Mouse (Mus musculus): ENCODE measurements around the gene Gm49601. TPM values are rescaled to one million over a fixed set of nuclear protein-coding genes. Genes with fewer than 3 reads are reported as not detected.

Gene Gm49601
- 0.63 and 0.66 TPM in 2 replicates for polyA plus RNA-seq (2015; fragmentation: Nextera tagmentation; extraction: Ambion mirVana)

GRCm38 (mm10) chr16:18626376-18626878 lies at the start of gene Gm49601:
Gene Gm49601, minus strand, starts transcription at chr16:18626427.
- H3K27me3 ChIP-seq (ENCODE audit: control insufficient read depth, insufficient read depth, low read length), result peaks cover 75% of the 10 kb centered on the region

GRCm38 (mm10) chr16:18673005-18673404 lies 46.8 kb upstream of the Gm49601 start:
- Histone ChIP-seq H3K27ac (ENCODE audit: low read length) (no peak overlapping the region), H3K36me3 (ENCODE audit: control insufficient read depth, insufficient read depth) (no peaks in the 10 kb centered on the region), H3K4me2 (ENCODE audit: low read depth, low read length) (no peak overlapping the region), H3K27me3 (ENCODE audit: control insufficient read depth, insufficient read depth, low read length) (no peaks in the 10 kb centered on the region), H3K9me3 (replicated peaks; ENCODE audit: control insufficient read depth, low read length) (no peaks in the 10 kb centered on the region), H3K9ac (ENCODE audit: low read length) (no peak overlapping the region), H3K4me1 (ENCODE audit: control insufficient read depth, insufficient read depth, low read length) (no peaks in the 10 kb centered on the region), H3K4me3 (ENCODE audit: low read length) (no peak overlapping the region)
- no peak for ATAC-seq (replicated peaks; ENCODE audit: extremely low read depth, insufficient read depth, low FRiP score)
- WGBS, result 71% methylated on average over 3 of the region's 3 CpGs

More at GRCm38 (mm10) chr16:18626376-18626878, at the start of gene Gm49601:
- Histone ChIP-seq H3K4me3 (ENCODE audit: low read length) (peak within 1 kb of the TSS; percentile 59), H3K9me3 (replicated peaks; ENCODE audit: control insufficient read depth, low read length) (no peaks in the 10 kb centered on the region), H3K9ac (ENCODE audit: low read length) (peak within 1 kb of the TSS; percentile 73), H3K36me3 (ENCODE audit: control insufficient read depth, insufficient read depth) (no peaks in the 10 kb centered on the region), H3K27ac (ENCODE audit: low read length) (no peak within 1 kb of the TSS), H3K4me1 (ENCODE audit: control insufficient read depth, insufficient read depth, low read length) (peaks cover 20% of the 10 kb centered on the region), H3K4me2 (ENCODE audit: low read depth, low read length) (peak within 1 kb of the TSS; percentile 86)
- under 1% methylated on average over 65 of the region's 65 CpGs for WGBS
- ATAC-seq (replicated peaks; ENCODE audit: extremely low read depth, insufficient read depth, low FRiP score), result peak; percentile 19

DNA sequence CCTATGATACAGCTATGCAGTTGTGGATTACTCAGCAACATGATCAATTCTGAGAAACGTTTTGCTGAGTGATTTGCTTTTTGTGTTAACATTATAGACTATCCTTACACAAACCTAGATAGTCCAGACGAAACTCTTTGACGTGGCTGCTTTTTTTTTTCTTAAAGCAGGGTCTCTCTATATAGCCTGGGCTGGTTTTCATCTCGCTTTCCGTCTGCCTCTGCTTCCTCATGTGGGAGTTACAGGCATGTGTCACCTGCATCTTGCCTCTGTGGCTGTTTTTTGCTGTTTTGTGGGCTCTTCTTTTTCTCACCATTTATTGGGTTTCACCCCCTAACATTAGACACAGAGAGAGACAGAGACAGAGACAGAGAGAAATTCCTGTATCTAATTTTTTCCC lies 45.8 kb upstream of the Gm49601 start:
- H3K4me1 ChIP-seq (ENCODE audit: control insufficient read depth, insufficient read depth, low read length), result no peaks in the 10 kb centered on the region
- H3K4me2 ChIP-seq (ENCODE audit: low read depth, low read length), result no peak overlapping the region
- WGBS, result 48% methylated on average over 5 of the region's 5 CpGs
- H3K9me3 ChIP-seq (replicated peaks; ENCODE audit: control insufficient read depth, low read length), result no peaks in the 10 kb centered on the region
- H3K9ac ChIP-seq (ENCODE audit: low read length), result no peak overlapping the region
- H3K27me3 ChIP-seq (ENCODE audit: control insufficient read depth, insufficient read depth, low read length), result no peaks in the 10 kb centered on the region
- no peaks in the 10 kb centered on the region for H3K36me3 ChIP-seq (ENCODE audit: control insufficient read depth, insufficient read depth)
- ATAC-seq (replicated peaks; ENCODE audit: extremely low read depth, insufficient read depth, low FRiP score), result no peak
- H3K27ac ChIP-seq (ENCODE audit: low read length), result no peak overlapping the region
- H3K4me3 ChIP-seq (ENCODE audit: low read length), result no peak overlapping the region

DNA sequence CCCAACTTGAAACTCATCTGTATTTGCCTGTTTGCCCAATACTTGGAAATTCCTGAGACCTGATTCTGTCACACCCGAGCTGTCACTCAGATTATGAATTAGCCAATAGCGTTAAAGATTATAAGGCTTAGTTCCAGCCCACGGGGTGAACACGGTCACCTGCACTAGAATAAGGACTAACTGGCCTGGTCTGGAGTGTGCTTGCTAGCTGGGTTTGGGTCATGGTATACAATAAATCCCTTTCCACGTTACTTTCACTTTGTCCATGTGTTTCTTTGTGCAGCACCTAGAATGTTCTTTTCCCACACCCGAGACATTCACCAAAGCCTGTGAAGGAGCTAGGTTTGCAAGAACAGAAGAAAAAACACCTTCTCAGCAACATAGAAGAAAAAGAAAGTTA lies 43.7 kb upstream of the Gm49601 start:
- ATAC-seq (replicated peaks; ENCODE audit: extremely low read depth, insufficient read depth, low FRiP score), result no peak
- no peaks in the 10 kb centered on the region for H3K9me3 ChIP-seq (replicated peaks; ENCODE audit: control insufficient read depth, low read length)
- no peaks in the 10 kb centered on the region for H3K4me1 ChIP-seq (ENCODE audit: control insufficient read depth, insufficient read depth, low read length)
- no peaks in the 10 kb centered on the region for H3K36me3 ChIP-seq (ENCODE audit: control insufficient read depth, insufficient read depth)
- no peak overlapping the region for H3K4me3 ChIP-seq (ENCODE audit: low read length)
- H3K9ac ChIP-seq (ENCODE audit: low read length), result no peak overlapping the region
- no peak overlapping the region for H3K4me2 ChIP-seq (ENCODE audit: low read depth, low read length)
- H3K27ac ChIP-seq (ENCODE audit: low read length), result no peak overlapping the region
- H3K27me3 ChIP-seq (ENCODE audit: control insufficient read depth, insufficient read depth, low read length), result no peaks in the 10 kb centered on the region
- 75% methylated on average over 6 of the region's 6 CpGs for WGBS

GRCm38 (mm10) chr16:18658597-18658996 lies 32.4 kb upstream of the Gm49601 start:
- Histone ChIP-seq H3K27me3 (ENCODE audit: control insufficient read depth, insufficient read depth, low read length) (no peaks in the 10 kb centered on the region), H3K4me2 (ENCODE audit: low read depth, low read length) (no peak overlapping the region), H3K9ac (ENCODE audit: low read length) (no peak overlapping the region), H3K4me3 (ENCODE audit: low read length) (no peak overlapping the region), H3K36me3 (ENCODE audit: control insufficient read depth, insufficient read depth) (no peaks in the 10 kb centered on the region), H3K4me1 (ENCODE audit: control insufficient read depth, insufficient read depth, low read length) (no peaks in the 10 kb centered on the region), H3K27ac (ENCODE audit: low read length) (no peak overlapping the region), H3K9me3 (replicated peaks; ENCODE audit: control insufficient read depth, low read length) (no peaks in the 10 kb centered on the region)
- no peak for ATAC-seq (replicated peaks; ENCODE audit: extremely low read depth, insufficient read depth, low FRiP score)
- WGBS, result 75% methylated on average over 4 of the region's 4 CpGs

DNA sequence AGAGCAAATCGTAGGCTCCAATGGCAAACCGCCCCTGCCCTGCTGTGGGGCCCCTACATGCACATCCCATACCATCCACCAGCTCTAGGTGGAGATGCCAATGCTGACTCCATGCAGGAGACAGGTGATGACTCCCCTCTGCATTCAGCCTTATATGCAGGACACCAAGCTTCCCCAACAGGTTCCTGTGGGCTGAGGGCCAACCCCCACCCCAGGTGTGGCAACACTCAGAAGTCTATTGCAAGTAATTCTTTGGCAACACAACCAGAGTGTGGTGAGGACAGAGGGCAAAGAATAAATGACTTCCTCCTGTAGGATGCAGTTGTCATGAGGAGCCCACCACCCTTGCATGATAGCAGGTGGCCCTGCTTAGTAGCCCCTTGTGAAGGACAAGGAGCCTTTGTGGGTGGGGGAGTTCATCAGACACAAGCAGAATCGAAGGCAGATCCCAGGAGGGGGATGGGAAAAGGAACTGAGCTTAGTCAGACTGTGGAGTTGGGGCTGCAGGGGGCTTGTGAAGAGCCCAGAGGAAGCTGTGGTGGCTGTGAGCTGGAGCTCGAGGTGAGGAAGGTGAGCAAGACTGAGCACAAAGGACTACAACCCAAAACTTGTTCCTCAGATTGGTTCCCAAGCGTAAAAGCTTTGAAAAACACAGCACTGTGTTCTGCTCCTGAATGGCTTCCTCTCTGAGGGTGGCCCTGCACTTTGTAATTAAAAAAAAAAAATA lies 29.3 kb upstream of the Gm49601 start:
- WGBS, result 58% methylated on average over 5 of the region's 5 CpGs

DNA sequence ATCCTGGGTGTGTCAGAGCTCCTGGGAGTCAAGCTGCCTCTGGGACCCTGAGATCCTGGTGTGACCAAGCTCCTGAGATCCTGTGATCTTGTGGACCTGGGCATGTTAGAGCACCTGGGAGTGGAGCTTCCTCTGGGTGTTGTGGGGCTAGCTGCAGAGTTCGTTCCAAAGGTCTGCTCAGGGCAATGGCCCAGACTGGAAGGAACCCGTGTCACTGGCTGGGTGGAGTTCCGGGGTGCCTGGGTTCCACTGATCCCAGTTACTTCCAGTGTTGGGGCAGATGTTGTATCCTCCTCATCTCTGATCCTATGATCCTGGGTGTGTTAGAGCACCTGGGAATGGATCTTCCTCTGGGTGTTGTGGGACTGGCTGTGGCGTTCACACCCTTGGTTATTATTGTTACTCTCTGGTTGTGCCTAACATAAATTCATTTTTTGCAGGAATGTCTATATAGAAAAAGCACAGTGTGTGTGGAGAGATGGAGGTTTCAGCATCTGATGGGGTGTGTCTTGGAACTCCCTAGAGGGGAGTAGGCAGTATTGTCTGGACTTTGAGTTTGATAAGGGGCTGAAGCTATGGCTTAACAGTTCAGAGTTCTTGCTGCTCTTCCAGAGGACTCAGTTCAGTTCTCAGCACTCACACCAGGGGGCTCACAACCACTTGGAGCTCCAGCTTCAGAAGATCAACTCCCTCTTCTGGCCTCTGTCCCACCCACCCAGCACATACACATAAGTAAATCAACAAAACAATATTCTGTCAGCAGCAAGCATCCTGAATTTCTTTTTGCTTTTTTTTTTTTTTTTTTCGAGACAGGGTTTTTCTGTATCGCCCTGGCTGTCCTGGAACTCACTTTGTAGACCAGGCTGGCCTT lies 27.3 kb upstream of the Gm49601 start:
- Histone ChIP-seq H3K4me3 (ENCODE audit: low read length) (no peak overlapping the region), H3K27ac (ENCODE audit: low read length) (no peak overlapping the region), H3K27me3 (ENCODE audit: control insufficient read depth, insufficient read depth, low read length) (no peaks in the 10 kb centered on the region), H3K4me1 (ENCODE audit: control insufficient read depth, insufficient read depth, low read length) (no peaks in the 10 kb centered on the region), H3K9ac (ENCODE audit: low read length) (no peak overlapping the region), H3K36me3 (ENCODE audit: control insufficient read depth, insufficient read depth) (no peaks in the 10 kb centered on the region), H3K9me3 (replicated peaks; ENCODE audit: control insufficient read depth, low read length) (no peaks in the 10 kb centered on the region), H3K4me2 (ENCODE audit: low read depth, low read length) (no peak overlapping the region)
- 85% methylated on average over 6 of the region's 6 CpGs for WGBS
- ATAC-seq (replicated peaks; ENCODE audit: extremely low read depth, insufficient read depth, low FRiP score), result no peak

More for the DNA sequence above, 29.3 kb upstream of the Gm49601 start:
- Histone ChIP-seq H3K4me1 (ENCODE audit: control insufficient read depth, insufficient read depth, low read length) (no peaks in the 10 kb centered on the region), H3K9me3 (replicated peaks; ENCODE audit: control insufficient read depth, low read length) (no peaks in the 10 kb centered on the region), H3K9ac (ENCODE audit: low read length) (no peak overlapping the region), H3K4me2 (ENCODE audit: low read depth, low read length) (no peak overlapping the region), H3K4me3 (ENCODE audit: low read length) (no peak overlapping the region), H3K27me3 (ENCODE audit: control insufficient read depth, insufficient read depth, low read length) (no peaks in the 10 kb centered on the region), H3K36me3 (ENCODE audit: control insufficient read depth, insufficient read depth) (no peaks in the 10 kb centered on the region), H3K27ac (ENCODE audit: low read length) (no peak overlapping the region)
- ATAC-seq (replicated peaks; ENCODE audit: extremely low read depth, insufficient read depth, low FRiP score), result no peak

DNA sequence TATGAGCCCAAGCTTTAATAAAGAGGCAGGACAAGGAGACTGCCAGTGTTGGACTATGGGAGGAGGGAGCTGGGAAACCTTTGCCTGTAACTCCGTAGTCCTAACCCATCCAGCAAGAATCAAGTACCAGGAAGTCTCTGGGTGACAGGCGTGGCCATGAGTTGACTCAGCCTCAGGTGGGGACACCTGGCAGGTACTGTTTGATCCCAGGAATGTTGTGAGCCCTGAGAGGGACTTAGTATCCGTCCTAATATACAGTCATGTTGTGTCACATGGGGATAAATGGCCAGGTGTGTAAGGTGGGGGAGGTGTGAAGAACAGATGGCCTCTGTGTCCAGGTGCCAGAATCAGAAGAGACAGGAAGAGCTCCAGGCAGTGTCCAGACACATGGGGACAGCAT lies 22.9 kb upstream of the Gm49601 start:
- H3K9me3 ChIP-seq (replicated peaks; ENCODE audit: control insufficient read depth, low read length), result no peaks in the 10 kb centered on the region
- H3K4me2 ChIP-seq (ENCODE audit: low read depth, low read length), result no peak overlapping the region
- no peak overlapping the region for H3K27ac ChIP-seq (ENCODE audit: low read length)
- WGBS, result 57% methylated on average over 3 of the region's 3 CpGs
- no peaks in the 10 kb centered on the region for H3K36me3 ChIP-seq (ENCODE audit: control insufficient read depth, insufficient read depth)
- no peak overlapping the region for H3K4me3 ChIP-seq (ENCODE audit: low read length)
- no peak for ATAC-seq (replicated peaks; ENCODE audit: extremely low read depth, insufficient read depth, low FRiP score)
- no peaks in the 10 kb centered on the region for H3K4me1 ChIP-seq (ENCODE audit: control insufficient read depth, insufficient read depth, low read length)
- H3K27me3 ChIP-seq (ENCODE audit: control insufficient read depth, insufficient read depth, low read length), result no peaks in the 10 kb centered on the region
- no peak overlapping the region for H3K9ac ChIP-seq (ENCODE audit: low read length)

DNA sequence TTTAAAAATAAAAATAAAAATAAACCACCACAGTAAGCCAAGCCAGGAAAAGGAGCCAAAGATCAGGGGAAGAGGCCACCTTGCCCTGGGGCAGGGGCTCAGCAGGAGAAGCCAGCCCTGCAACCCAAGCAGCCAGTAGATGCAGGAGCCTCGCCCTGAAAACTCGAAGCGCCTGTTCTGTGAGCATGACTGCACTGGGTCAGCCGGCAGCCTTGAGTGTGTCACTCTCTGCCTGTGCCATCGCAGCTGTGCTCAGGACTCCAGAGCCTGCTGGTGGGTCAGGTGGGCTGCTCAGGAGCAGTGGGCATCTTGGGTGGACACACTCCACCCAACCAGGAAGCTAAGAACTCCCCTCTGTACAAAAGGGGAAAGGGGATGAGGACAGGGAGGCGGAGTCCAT lies 19.1 kb upstream of the Gm49601 start:
- no peak overlapping the region for H3K4me2 ChIP-seq (ENCODE audit: low read depth, low read length)

More for the DNA sequence above, 19.1 kb upstream of the Gm49601 start:
- Histone ChIP-seq H3K9me3 (replicated peaks; ENCODE audit: control insufficient read depth, low read length) (no peaks in the 10 kb centered on the region), H3K27me3 (ENCODE audit: control insufficient read depth, insufficient read depth, low read length) (no peaks in the 10 kb centered on the region), H3K4me3 (ENCODE audit: low read length) (no peak overlapping the region), H3K4me1 (ENCODE audit: control insufficient read depth, insufficient read depth, low read length) (no peaks in the 10 kb centered on the region), H3K27ac (ENCODE audit: low read length) (no peak overlapping the region), H3K36me3 (ENCODE audit: control insufficient read depth, insufficient read depth) (no peaks in the 10 kb centered on the region), H3K9ac (ENCODE audit: low read length) (no peak overlapping the region)
- no peak for ATAC-seq (replicated peaks; ENCODE audit: extremely low read depth, insufficient read depth, low FRiP score)
- 57% methylated on average over 6 of the region's 6 CpGs for WGBS

Data from heart, embryonic 16.5 days (tissue).